Mouse (Mus musculus) olfactory bulb, adult 2 months (tissue): ENCODE data around the gene Tstd2.

Experiments
- CTCF ChIP-seq: fragments of 200-500 bp; IDR thresholded peaks from 2 replicates; pipeline ENCODE4 v1.5.1; 2012; ENCODE audit warnings: low read depth, mild to moderate bottlenecking, low read length, moderate library complexity; ENCODE audit not compliant: insufficient read depth
- POLR2A ChIP-seq: fragments of 200-500 bp; IDR thresholded peaks from 2 replicates; pipeline ENCODE4 v1.6.1; 2012; ENCODE audit warnings: mild to moderate bottlenecking, low read depth, low read length, moderate library complexity; ENCODE audit not compliant: insufficient read depth

- no peak for TF ChIP-seq POLR2A
- TF ChIP-seq CTCF, result no peak
Observed at GRCm38 (mm10) chr4:46146881-46147280, 8.4 kb upstream of the Tstd2 start.
